Comparison of ENCODE assay signal across 15 mouse cellular contexts in genomic region chr9:61511436-61511835, GRCm38 (mm10).
A peak's percentile ranks its signal among the peaks of the same experiment; 100 is the strongest.
DNase-seq lines count a peak whose midpoint lies in the region; ATAC-seq and TF ChIP-seq lines count a peak whose summit lies in the region.
"Had no signal": no experiment of that assay in that cellular context is flagged by ENCODE, and none has a peak within 500 bp of the region (broad histone marks: within the 10 kb centered on the region; RNA-seq: fewer than 3 reads in every experiment).

No protein-coding gene starts in this region.

- no peak for TF ChIP-seq EP300 in liver, postnatal 0 days (IDR thresholded peaks at IDR 0.05; ENCODE audit: low read depth)

- TF ChIP-seq POLR2A in kidney, adult 2 months (IDR thresholded peaks at IDR 0.05; ENCODE audit: low read depth, low read length), result no peak
- TF ChIP-seq POLR2A in brain, embryonic 14.5 days (IDR thresholded peaks at IDR 0.05; ENCODE audit: borderline replicate concordance, extremely low read depth, insufficient read depth, insufficient read length, poor library complexity, severe bottlenecking), result no peak

- H3K9me3 ChIP-seq in kidney, embryonic 15.5 days (replicated peaks), result no peaks in the 10 kb centered on the region
- H3K9me3 ChIP-seq in liver, postnatal 0 days (ENCODE audit: low read length), result no peaks in the 10 kb centered on the region
- H3K9me3 ChIP-seq: intestine, embryonic 15.5 days; liver, embryonic 15.5 days; midbrain, embryonic 12.5 days had no signal

- peaks cover 48% of the 10 kb centered on the region for H3K27me3 ChIP-seq in kidney, embryonic 15.5 days
- 0 out of 2 replicates have a peak, but pooled peaks cover 2% of the 10 kb centered on the region for H3K27me3 ChIP-seq in kidney, adult 2 months (replicated peaks; ENCODE audit: control insufficient read depth, insufficient read depth, low read length)
- peaks cover 27% of the 10 kb centered on the region for H3K27me3 ChIP-seq in liver, postnatal 0 days (ENCODE audit: insufficient read depth, low read length)

- H3K4me2 ChIP-seq in kidney, embryonic 15.5 days, result no peak overlapping the region
- no peak overlapping the region for H3K4me2 ChIP-seq in liver, postnatal 0 days (ENCODE audit: low read depth, low read length)
- H3K4me2 ChIP-seq: intestine, embryonic 15.5 days; liver, embryonic 15.5 days; midbrain, embryonic 12.5 days had no signal

- peak; percentile 58 for DNase-seq in embryo, embryonic 10.5 days (ENCODE audit: low spot score)
- no peak for DNase-seq in embryo, embryonic 10 days (ENCODE audit: low spot score)
- no peak for DNase-seq in kidney, adult 2 months
- DNase-seq in brain, embryonic 14.5 days (ENCODE audit: low read depth), result peak; percentile 46
- no peak for DNase-seq in heart, postnatal 10 days
- no peak for DNase-seq in liver, postnatal 0 days
- DNase-seq: cerebellum, postnatal 14 days; heart, adult 2 months; heart, postnatal 14 days had no signal

- peak; percentile 74 for ATAC-seq in kidney, embryonic 15.5 days (replicated peaks; ENCODE audit: low FRiP score)
- 0 out of 2 replicates have a peak, but pooled peaks have one; percentile 37 for ATAC-seq in megakaryocyte progenitor cell, adult 5-6 weeks (replicated peaks; ENCODE audit: poor library complexity)
- ATAC-seq in liver, postnatal 0 days, result no peak
- ATAC-seq: intestine, embryonic 15.5 days had no signal

- H3K27ac ChIP-seq in kidney, embryonic 15.5 days, result no peak overlapping the region
- H3K27ac ChIP-seq in kidney, adult 2 months (ENCODE audit: insufficient read depth, low read depth, low read length), result no peak overlapping the region
- no peak overlapping the region for H3K27ac ChIP-seq in liver, postnatal 0 days (ENCODE audit: low read depth)
- H3K27ac ChIP-seq: heart, adult 2 months; intestine, embryonic 15.5 days; layer of hippocampus, adult 2 months; liver, embryonic 15.5 days; midbrain, embryonic 12.5 days had no signal

- H3K4me3 ChIP-seq in kidney, embryonic 15.5 days (replicated peaks), result no peak overlapping the region
- no peak overlapping the region for H3K4me3 ChIP-seq in kidney, adult 2 months (ENCODE audit: insufficient read depth, low read depth, low read length)
- H3K4me3 ChIP-seq in liver, postnatal 0 days (ENCODE audit: low read depth, low read length), result no peak overlapping the region
- H3K4me3 ChIP-seq: heart, adult 2 months; intestine, embryonic 15.5 days; layer of hippocampus, adult 2 months; liver, embryonic 15.5 days; midbrain, embryonic 12.5 days had no signal

- intact Hi-C loops in heart, postnatal 10 days (cut with DNase I), result no loop called here

- no peak for TF ChIP-seq CTCF in kidney, adult 2 months (conservative IDR thresholded peaks at IDR 0.05; ENCODE audit: insufficient read depth, insufficient read length, low read depth, low read length)
- TF ChIP-seq CTCF in brain, embryonic 14.5 days (IDR thresholded peaks at IDR 0.05; ENCODE audit: borderline replicate concordance, extremely low read depth, insufficient read depth, insufficient read length), result no peak
- no peak for TF ChIP-seq CTCF in liver, postnatal 0 days (IDR thresholded peaks at IDR 0.05; ENCODE audit: low read depth)

- H3K4me1 ChIP-seq in kidney, embryonic 15.5 days, result peaks cover 23% of the 10 kb centered on the region
- no peaks in the 10 kb centered on the region for H3K4me1 ChIP-seq in kidney, adult 2 months (ENCODE audit: control insufficient read depth, insufficient read depth, low read length)
- H3K4me1 ChIP-seq in liver, postnatal 0 days (ENCODE audit: insufficient read depth), result no peaks in the 10 kb centered on the region
- H3K4me1 ChIP-seq: liver, embryonic 15.5 days had no signal

- H3K36me3 ChIP-seq in kidney, embryonic 15.5 days, result no peaks in the 10 kb centered on the region
- H3K36me3 ChIP-seq in kidney, adult 2 months (ENCODE audit: control insufficient read depth, insufficient read depth, low read length), result no peaks in the 10 kb centered on the region
- H3K36me3 ChIP-seq in liver, postnatal 0 days (replicated peaks; ENCODE audit: insufficient read depth, low read length), result no peaks in the 10 kb centered on the region
- H3K36me3 ChIP-seq: intestine, embryonic 15.5 days; liver, embryonic 15.5 days; midbrain, embryonic 12.5 days had no signal

- H3K9ac ChIP-seq in kidney, embryonic 15.5 days, result no peak overlapping the region
- no peak overlapping the region for H3K9ac ChIP-seq in liver, postnatal 0 days (replicated peaks)
- H3K9ac ChIP-seq: intestine, embryonic 15.5 days; liver, embryonic 15.5 days; midbrain, embryonic 12.5 days had no signal

Comparison
In these comparisons a context has a peak if more than half of its experiments do, and no peak if none do; other contexts are left out.
1. DNase-seq: peak in embryo, embryonic 10.5 days (single experiment) and brain, embryonic 14.5 days (single experiment); none in embryo, embryonic 10 days (single experiment), kidney, adult 2 months (single experiment), heart, postnatal 10 days (0 of 2) and liver, postnatal 0 days (single experiment).